Mouse (Mus musculus) heart, embryonic 16.5 days (tissue): ENCODE measurements at regions not wholly inside any gene's neighbourhood (a gene's known extent, or its start where the extent isn't known, plus 50 kb on each side); places are given as distances from the start of the nearest gene placed in this dataset.

Source experiments
- ATAC-seq: fragments of 200-750 bp; cut with Nextera tagmentation; replicated peaks from 2 replicates; pipeline ENCODE4 v1.8.0; 2017; ENCODE audit warnings: moderate number of reproducible peaks; ENCODE audit not compliant: insufficient read depth, low FRiP score; ENCODE audit errors: extremely low read depth
- H3K27ac ChIP-seq: fragments of 300-500 bp; sonication (generic); 2 replicates; pipeline ENCODE4 v1.5.1; 2014; ENCODE audit warnings: mild to moderate bottlenecking, low read length, control low read depth, moderate library complexity
- H3K27me3 ChIP-seq: fragments of 300-500 bp; sonication (generic); 2 replicates; pipeline ENCODE4 v1.6.1; 2014; ENCODE audit warnings: low read length, mixed read lengths; ENCODE audit not compliant: control insufficient read depth, insufficient read depth
- H3K36me3 ChIP-seq: fragments of 300-500 bp; sonication (generic); 2 replicates; pipeline ENCODE4 v1.6.1; 2014; ENCODE audit not compliant: control insufficient read depth, insufficient read depth
- H3K4me1 ChIP-seq: fragments of 300-500 bp; sonication (generic); 2 replicates; pipeline ENCODE4 v1.6.1; 2014; ENCODE audit warnings: low read length, mixed read lengths; ENCODE audit not compliant: control insufficient read depth, insufficient read depth
- H3K4me2 ChIP-seq: fragments of 300-500 bp; sonication (generic); 2 replicates; pipeline ENCODE4 v1.6.1; 2014; ENCODE audit warnings: low read depth, mild to moderate bottlenecking, control low read depth, low read length
- H3K4me3 ChIP-seq: fragments of 300-500 bp; sonication (generic); 2 replicates; pipeline ENCODE4 v1.5.1; 2014; ENCODE audit warnings: mild to moderate bottlenecking, control low read depth, low read length
- H3K9ac ChIP-seq: fragments of 300-500 bp; sonication (generic); 2 replicates; pipeline ENCODE4 v1.6.1; 2014; ENCODE audit warnings: low read length, control low read depth
- H3K9me3 ChIP-seq: fragments of 300-500 bp; sonication (generic); replicated peaks from 2 replicates; pipeline ENCODE4 v1.6.1; 2016; ENCODE audit warnings: low read length; ENCODE audit not compliant: control insufficient read depth
- WGBS: fragments of 180-500 bp; shearing (Covaris S2); extraction: QIAGEN DNeasy Blood & Tissue Kit; methylation state at CpG from one replicate; pipeline ENCODE4 v1.1.7; 2014; 5-methylcytosine and 5-hydroxymethylcytosine counted together

GRCm38 (mm10) chr14:86463388-86463787, 677.6 kb downstream of the Diaph3 start:
- Histone ChIP-seq H3K27me3 (no peaks in the 10 kb centered on the region), H3K4me2 (no peak overlapping the region), H3K9me3 (no peaks in the 10 kb centered on the region), H3K9ac (no peak overlapping the region), H3K36me3 (no peaks in the 10 kb centered on the region), H3K27ac (no peak overlapping the region), H3K4me3 (no peak overlapping the region), H3K4me1 (peaks cover 3% of the 10 kb centered on the region)
- ATAC-seq, result no peak
- 66% methylated on average over 2 of the region's 2 CpGs for WGBS

DNA sequence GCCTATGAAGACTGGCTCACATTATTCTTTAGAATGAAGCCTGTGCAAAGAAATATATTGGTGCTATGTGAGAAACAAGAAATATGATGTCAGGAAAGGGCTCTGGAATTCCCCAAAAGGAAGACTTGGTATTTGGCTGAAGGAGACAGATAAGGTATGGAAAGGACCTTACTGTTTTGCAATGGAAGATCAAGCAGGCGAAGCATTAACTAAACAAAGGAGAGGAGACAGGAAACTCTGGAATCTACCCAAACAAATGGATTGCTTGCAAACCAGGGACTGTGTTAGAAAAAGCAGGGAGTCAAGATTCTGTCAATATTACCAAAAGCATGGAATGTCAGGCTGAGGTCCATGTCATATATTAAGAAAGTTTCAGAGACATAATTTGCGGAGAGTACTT, 687.9 kb downstream of the Diaph3 start:
- H3K36me3 ChIP-seq, result no peaks in the 10 kb centered on the region
- H3K9ac ChIP-seq, result no peak overlapping the region
- ATAC-seq, result 0 out of 2 replicates have a peak, but pooled peaks have one; percentile 10
- WGBS, result 61% methylated on average over 2 of the region's 2 CpGs
- no peak overlapping the region for H3K4me3 ChIP-seq
- no peak overlapping the region; the same call in 1 of the 2 replicates for H3K27ac ChIP-seq
- H3K27me3 ChIP-seq, result no peaks in the 10 kb centered on the region
- H3K4me1 ChIP-seq, result no peaks in the 10 kb centered on the region
- no peak overlapping the region for H3K4me2 ChIP-seq
- H3K9me3 ChIP-seq, result no peaks in the 10 kb centered on the region

- Histone ChIP-seq H3K27ac (peak overlapping the region; percentile 53), H3K4me3 (no peak overlapping the region), H3K27me3 (no peaks in the 10 kb centered on the region), H3K4me2 (no peak overlapping the region), H3K9ac (no peak overlapping the region), H3K9me3 (no peaks in the 10 kb centered on the region), H3K36me3 (no peaks in the 10 kb centered on the region), H3K4me1 (no peaks in the 10 kb centered on the region)
- 77% methylated on average over 1 of the region's 1 CpGs for WGBS
- no peak; the same call in 1 of the 2 replicates for ATAC-seq
Measured at GRCm38 (mm10) chr14:86450616-86451015, 690.4 kb downstream of the Diaph3 start.

DNA sequence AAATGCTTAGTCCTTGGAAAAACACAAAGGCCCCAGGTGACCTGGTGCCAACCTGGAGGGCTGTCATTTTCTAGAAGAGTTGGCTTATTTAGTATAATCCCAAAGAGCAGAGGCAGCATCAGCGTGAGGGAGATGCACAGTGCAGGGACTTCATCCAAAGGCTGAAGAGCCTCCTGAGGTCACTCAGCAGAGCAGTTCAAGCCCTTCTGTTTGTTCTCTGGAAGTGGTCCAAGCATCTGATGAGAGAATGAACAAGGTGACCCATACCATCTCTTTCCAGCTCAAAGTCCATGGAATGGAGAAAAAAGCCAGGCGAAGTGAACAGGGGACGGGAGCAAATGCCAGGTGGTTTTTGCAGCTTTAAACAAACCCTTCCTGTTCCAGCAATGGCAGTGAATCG, 695.9 kb downstream of the Diaph3 start:
- Histone ChIP-seq H3K27me3 (no peaks in the 10 kb centered on the region), H3K9ac (no peak overlapping the region), H3K4me2 (no peak overlapping the region), H3K27ac (no peak overlapping the region), H3K9me3 (no peaks in the 10 kb centered on the region), H3K36me3 (no peaks in the 10 kb centered on the region), H3K4me1 (peaks cover 11% of the 10 kb centered on the region), H3K4me3 (no peak overlapping the region)
- WGBS, result 78% methylated on average over 4 of the region's 4 CpGs
- ATAC-seq, result no peak

- Histone ChIP-seq H3K9ac (no peak overlapping the region), H3K4me3 (no peak overlapping the region), H3K27me3 (no peaks in the 10 kb centered on the region), H3K4me1 (peaks cover 11% of the 10 kb centered on the region), H3K36me3 (no peaks in the 10 kb centered on the region), H3K27ac (peak overlapping the region; percentile 78), H3K4me2 (no peak overlapping the region), H3K9me3 (no peaks in the 10 kb centered on the region)
- WGBS, result 30% methylated on average over 5 of the region's 5 CpGs
- no peak for ATAC-seq
Measured at GRCm38 (mm10) chr14:86443921-86444835, 696.9 kb downstream of the Diaph3 start.

GRCm38 (mm10) chr14:86441895-86442679, 698.9 kb downstream of the Diaph3 start:
- Histone ChIP-seq H3K4me2 (no peak overlapping the region), H3K27me3 (no peaks in the 10 kb centered on the region), H3K27ac (no peak overlapping the region), H3K4me1 (peaks cover 11% of the 10 kb centered on the region), H3K9ac (no peak overlapping the region), H3K9me3 (no peaks in the 10 kb centered on the region), H3K4me3 (no peak overlapping the region), H3K36me3 (no peaks in the 10 kb centered on the region)
- 82% methylated on average over 9 of the region's 9 CpGs for WGBS
- ATAC-seq, result no peak

DNA sequence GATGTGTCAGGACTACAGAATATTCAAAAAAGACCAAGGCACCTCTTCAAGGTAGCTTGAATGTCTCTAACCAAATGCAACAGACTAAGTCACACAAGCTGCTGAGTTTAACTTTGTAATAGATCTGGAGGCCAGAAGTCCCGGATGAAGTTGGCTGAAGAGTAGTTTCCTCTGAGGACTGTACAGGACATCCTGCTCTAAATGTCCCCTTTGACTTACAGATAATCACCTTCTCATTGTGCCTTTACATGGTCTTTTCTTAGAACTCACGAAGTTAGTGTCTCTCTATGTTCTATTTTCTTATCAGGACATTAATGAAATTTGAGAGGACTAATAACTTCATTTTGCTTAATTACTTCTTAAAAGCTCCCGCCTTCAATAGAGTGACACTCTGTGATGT, 703.7 kb downstream of the Diaph3 start:
- no peaks in the 10 kb centered on the region for H3K27me3 ChIP-seq
- H3K4me1 ChIP-seq, result no peaks in the 10 kb centered on the region
- H3K27ac ChIP-seq, result no peak overlapping the region
- no peak overlapping the region for H3K4me3 ChIP-seq
- H3K9ac ChIP-seq, result no peak overlapping the region
- no peaks in the 10 kb centered on the region for H3K36me3 ChIP-seq
- H3K9me3 ChIP-seq, result no peaks in the 10 kb centered on the region
- no peak for ATAC-seq
- 69% methylated on average over 3 of the region's 3 CpGs for WGBS
- H3K4me2 ChIP-seq, result no peak overlapping the region

GRCm38 (mm10) chr14:86435345-86435744, 705.7 kb downstream of the Diaph3 start:
- Histone ChIP-seq H3K27ac (no peak overlapping the region), H3K9ac (no peak overlapping the region), H3K36me3 (no peaks in the 10 kb centered on the region), H3K9me3 (no peaks in the 10 kb centered on the region), H3K27me3 (no peaks in the 10 kb centered on the region), H3K4me2 (no peak overlapping the region), H3K4me1 (no peaks in the 10 kb centered on the region), H3K4me3 (no peak overlapping the region)
- ATAC-seq, result no peak
- 86% methylated on average over 2 of the region's 2 CpGs for WGBS
